Mouse (Mus musculus): Measurements from ENCODE around the gene Leng9. TPM values are rescaled to one million over a fixed set of nuclear protein-coding genes. Genes with fewer than 3 reads are reported as not detected.

The Leng9 gene
- total RNA-seq, 4 experiments from 2014 or later: 5.4 to 7.1 (median 6.5) TPM

GRCm38 (mm10) chr7:4144766-4145551, 5.2 kb downstream of the Leng9 start:
- no peak for DNase-seq (ENCODE audit: low spot score in 2 of 2)

- no peak for DNase-seq (ENCODE audit: low spot score in 2 of 2)
These were observed 6.1 kb downstream of the Leng9 start for GRCm38 (mm10) chr7:4144046-4144445.

GRCm38 (mm10) chr7:4143506-4143905, 6.7 kb downstream of the Leng9 start:
- DNase-seq (ENCODE audit: low spot score in 2 of 2): no peak

GRCm38 (mm10) chr7:4142796-4143445, 7.3 kb downstream of the Leng9 start:
- DNase-seq (ENCODE audit: low spot score in 2 of 2): no peak

- DNase-seq (ENCODE audit: low spot score in 2 of 2): no peak
These were observed 8.4 kb downstream of the Leng9 start for GRCm38 (mm10) chr7:4141648-4142325.

GRCm38 (mm10) chr7:4139391-4139790, 10.8 kb downstream of the Leng9 start:
- DNase-seq (ENCODE audit: low spot score in 2 of 2): peak in 1 of 2 experiments; percentile 6

GRCm38 (mm10) chr7:4138671-4139070, 11.5 kb downstream of the Leng9 start:
- no peak for DNase-seq (ENCODE audit: low spot score in 2 of 2)

- DNase-seq (ENCODE audit: low spot score in 2 of 2): no peak
These were observed 12.0 kb downstream of the Leng9 start for GRCm38 (mm10) chr7:4138181-4138580.

- DNase-seq (ENCODE audit: low spot score in 2 of 2): peak in 1 of 2 experiments; percentile 18
These were observed 12.4 kb downstream of the Leng9 start for GRCm38 (mm10) chr7:4137746-4138145.

GRCm38 (mm10) chr7:4136771-4137531, 13.2 kb downstream of the Leng9 start, which contains the start of gene Leng8:
Gene Leng8 (plus strand): TSS chr7:4137039.
- DNase-seq (ENCODE audit: low spot score in 2 of 2): peak; percentile 99

- DNase-seq (ENCODE audit: low spot score in 2 of 2): peak in 1 of 2 experiments; percentile 67
These were observed 13.8 kb downstream of the Leng9 start for GRCm38 (mm10) chr7:4136404-4136770.

- peak in 1 of 2 experiments; percentile 4 for DNase-seq (ENCODE audit: low spot score in 2 of 2)
These were observed 15.3 kb downstream of the Leng9 start for GRCm38 (mm10) chr7:4134911-4135310.

GRCm38 (mm10) chr7:4132998-4133397, 17.2 kb downstream of the Leng9 start:
- DNase-seq (ENCODE audit: low spot score in 2 of 2): no peak

GRCm38 (mm10) chr7:4132581-4132980, 17.6 kb downstream of the Leng9 start:
- peak in 1 of 2 experiments; percentile 80 for DNase-seq (ENCODE audit: low spot score in 2 of 2)

GRCm38 (mm10) chr7:4131964-4132363, 18.2 kb downstream of the Leng9 start:
- no peak for DNase-seq (ENCODE audit: low spot score in 2 of 2)

GRCm38 (mm10) chr7:4130686-4131452, 19.3 kb downstream of the Leng9 start:
- DNase-seq (ENCODE audit: low spot score in 2 of 2): peak in 1 of 2 experiments; percentile 74

- no peak for DNase-seq (ENCODE audit: low spot score in 2 of 2)
These were observed 21.3 kb downstream of the Leng9 start for GRCm38 (mm10) chr7:4128860-4129259.

- no peak for DNase-seq (ENCODE audit: low spot score in 2 of 2)
These were observed 22.3 kb downstream of the Leng9 start for GRCm38 (mm10) chr7:4127894-4128293.

GRCm38 (mm10) chr7:4126992-4127785, 23.0 kb downstream of the Leng9 start:
- DNase-seq (ENCODE audit: low spot score in 2 of 2): no peak

- no peak for DNase-seq (ENCODE audit: low spot score in 2 of 2)
These were observed 24.9 kb downstream of the Leng9 start for GRCm38 (mm10) chr7:4125306-4125705.
